Mouse (Mus musculus) heart, embryonic 16.5 days (tissue): ENCODE measurements around the gene Ogn. TPM values are rescaled to one million over a fixed set of nuclear protein-coding genes. Genes with fewer than 3 reads are reported as not detected.

Experiments
- ATAC-seq: fragments of 200-750 bp; cut with Nextera tagmentation; replicated peaks from 2 replicates; pipeline ENCODE4 v1.8.0; 2017; ENCODE audit warnings: moderate number of reproducible peaks; ENCODE audit not compliant: insufficient read depth, low FRiP score; ENCODE audit errors: extremely low read depth
- H3K27ac ChIP-seq: fragments of 300-500 bp; sonication (generic); 2 replicates; pipeline ENCODE4 v1.5.1; 2014; ENCODE audit warnings: mild to moderate bottlenecking, low read length, control low read depth, moderate library complexity
- H3K27me3 ChIP-seq: fragments of 300-500 bp; sonication (generic); 2 replicates; pipeline ENCODE4 v1.6.1; 2014; ENCODE audit warnings: low read length, mixed read lengths; ENCODE audit not compliant: control insufficient read depth, insufficient read depth
- H3K36me3 ChIP-seq: fragments of 300-500 bp; sonication (generic); 2 replicates; pipeline ENCODE4 v1.6.1; 2014; ENCODE audit not compliant: control insufficient read depth, insufficient read depth
- H3K4me1 ChIP-seq: fragments of 300-500 bp; sonication (generic); 2 replicates; pipeline ENCODE4 v1.6.1; 2014; ENCODE audit warnings: low read length, mixed read lengths; ENCODE audit not compliant: control insufficient read depth, insufficient read depth
- H3K4me2 ChIP-seq: fragments of 300-500 bp; sonication (generic); 2 replicates; pipeline ENCODE4 v1.6.1; 2014; ENCODE audit warnings: low read depth, mild to moderate bottlenecking, control low read depth, low read length
- H3K4me3 ChIP-seq: fragments of 300-500 bp; sonication (generic); 2 replicates; pipeline ENCODE4 v1.5.1; 2014; ENCODE audit warnings: mild to moderate bottlenecking, control low read depth, low read length
- H3K9ac ChIP-seq: fragments of 300-500 bp; sonication (generic); 2 replicates; pipeline ENCODE4 v1.6.1; 2014; ENCODE audit warnings: low read length, control low read depth
- H3K9me3 ChIP-seq: fragments of 300-500 bp; sonication (generic); replicated peaks from 2 replicates; pipeline ENCODE4 v1.6.1; 2016; ENCODE audit warnings: low read length; ENCODE audit not compliant: control insufficient read depth
- WGBS: fragments of 180-500 bp; shearing (Covaris S2); extraction: QIAGEN DNeasy Blood & Tissue Kit; methylation state at CpG from one replicate; pipeline ENCODE4 v1.1.7; 2014; 5-methylcytosine and 5-hydroxymethylcytosine counted together
- polyA plus RNA-seq: library from polyadenylated mRNA; unstranded; fragments of >200 nt; fragmentation: Nextera tagmentation; extraction: Ambion mirVana; gene quantifications from 2 replicates; pipeline ENCODE4 v1.2.1, GENCODE M21; 2015

Gene Ogn
- polyA plus RNA-seq: 49.8 and 53.8 TPM in 2 replicates

GRCm38 (mm10) chr13:49607714-49608113 lies at the start of gene Ogn:
Gene Ogn (plus strand): TSS chr13:49608046.
- 35% methylated on average over 4 of the region's 4 CpGs for WGBS
- Histone ChIP-seq H3K4me3 (peak within 1 kb of the TSS; percentile 29), H3K9me3 (no peaks in the 10 kb centered on the region), H3K4me1 (peaks cover 3% of the 10 kb centered on the region; the same call in 1 of the 2 replicates), H3K36me3 (no peaks in the 10 kb centered on the region), H3K9ac (0 out of 2 replicates have a peak within 1 kb of the TSS, but pooled peaks have one; percentile 3), H3K27ac (peak within 1 kb of the TSS; percentile 70), H3K27me3 (no peaks in the 10 kb centered on the region), H3K4me2 (peak within 1 kb of the TSS; percentile 51)
- peak; percentile 87 for ATAC-seq

- H3K4me3 ChIP-seq: no peak overlapping the region
- 47% methylated on average over 2 of the region's 2 CpGs for WGBS
- no peaks in the 10 kb centered on the region for H3K9me3 ChIP-seq
- no peaks in the 10 kb centered on the region for H3K27me3 ChIP-seq
- ATAC-seq: no peak
- H3K4me2 ChIP-seq: no peak overlapping the region
- H3K27ac ChIP-seq: no peak overlapping the region
- 0 out of 2 replicates have a peak, but pooled peaks cover 2% of the 10 kb centered on the region for H3K36me3 ChIP-seq
- H3K9ac ChIP-seq: no peak overlapping the region
- peaks cover 3% of the 10 kb centered on the region; the same call in 1 of the 2 replicates for H3K4me1 ChIP-seq
Measured at GRCm38 (mm10) chr13:49559185-49559584, 48.7 kb upstream of the Ogn start.

DNA sequence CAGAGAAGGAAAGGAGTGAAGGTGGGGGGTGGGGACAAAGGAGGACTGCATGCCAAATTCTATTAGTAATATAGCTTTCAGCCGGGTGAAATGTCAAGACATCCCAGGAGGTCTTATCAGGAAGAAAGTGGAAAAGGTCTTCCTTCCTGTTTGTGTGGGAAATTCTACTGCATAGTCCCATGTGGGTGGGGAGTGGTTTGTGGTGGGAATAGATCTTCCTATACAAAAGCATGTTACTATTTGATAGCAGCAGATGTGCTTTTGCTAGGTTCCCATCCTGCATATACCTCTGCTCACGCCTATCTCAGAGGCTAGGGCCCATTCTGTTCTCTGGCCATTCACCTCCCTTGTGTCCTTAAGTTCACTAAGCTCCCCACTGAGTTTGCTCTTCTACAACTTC lies 47.0 kb upstream of the Ogn start:
- Histone ChIP-seq H3K27me3 (no peaks in the 10 kb centered on the region), H3K4me2 (no peak overlapping the region), H3K36me3 (0 out of 2 replicates have a peak, but pooled peaks cover 2% of the 10 kb centered on the region), H3K9ac (no peak overlapping the region), H3K4me1 (peaks cover 3% of the 10 kb centered on the region; the same call in 1 of the 2 replicates), H3K9me3 (no peaks in the 10 kb centered on the region), H3K4me3 (no peak overlapping the region), H3K27ac (no peak overlapping the region)
- WGBS: 38% methylated on average over 2 of the region's 2 CpGs
- ATAC-seq: no peak

DNA sequence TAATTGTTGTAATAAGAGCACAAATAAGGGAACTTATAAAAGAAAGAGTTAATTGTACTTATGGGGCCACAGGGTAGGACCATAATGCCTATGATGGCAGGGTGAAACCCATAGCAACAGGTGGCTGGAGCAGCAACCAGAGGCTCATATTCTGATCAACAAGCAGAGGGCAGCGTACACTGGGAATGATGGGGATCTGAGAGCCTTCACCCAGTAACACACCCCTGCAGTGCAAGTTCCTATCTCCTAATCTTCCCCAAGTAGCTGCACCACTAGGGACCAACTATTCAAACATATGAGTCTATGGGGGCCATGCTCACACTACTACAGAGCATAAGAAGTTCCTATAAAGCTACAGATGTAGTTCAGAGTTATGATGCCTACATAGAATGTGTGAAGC lies 43.5 kb upstream of the Ogn start:
- no peak overlapping the region for H3K4me3 ChIP-seq
- no peak overlapping the region for H3K9ac ChIP-seq
- no peak overlapping the region for H3K27ac ChIP-seq
- WGBS: 87% methylated on average over 1 of the region's 1 CpGs
- no peaks in the 10 kb centered on the region for H3K9me3 ChIP-seq
- no peak for ATAC-seq
- no peak overlapping the region for H3K4me2 ChIP-seq
- no peaks in the 10 kb centered on the region for H3K27me3 ChIP-seq
- no peaks in the 10 kb centered on the region for H3K4me1 ChIP-seq
- 0 out of 2 replicates have a peak, but pooled peaks cover 2% of the 10 kb centered on the region for H3K36me3 ChIP-seq

GRCm38 (mm10) chr13:49570371-49570770 lies 37.5 kb upstream of the Ogn start:
- no peaks in the 10 kb centered on the region for H3K27me3 ChIP-seq
- H3K9ac ChIP-seq: no peak overlapping the region
- H3K4me3 ChIP-seq: no peak overlapping the region
- no peak for ATAC-seq
- H3K4me2 ChIP-seq: no peak overlapping the region
- 73% methylated on average over 3 of the region's 3 CpGs for WGBS
- H3K4me1 ChIP-seq: no peaks in the 10 kb centered on the region
- no peaks in the 10 kb centered on the region for H3K9me3 ChIP-seq
- no peak overlapping the region for H3K27ac ChIP-seq
- no peaks in the 10 kb centered on the region for H3K36me3 ChIP-seq

DNA sequence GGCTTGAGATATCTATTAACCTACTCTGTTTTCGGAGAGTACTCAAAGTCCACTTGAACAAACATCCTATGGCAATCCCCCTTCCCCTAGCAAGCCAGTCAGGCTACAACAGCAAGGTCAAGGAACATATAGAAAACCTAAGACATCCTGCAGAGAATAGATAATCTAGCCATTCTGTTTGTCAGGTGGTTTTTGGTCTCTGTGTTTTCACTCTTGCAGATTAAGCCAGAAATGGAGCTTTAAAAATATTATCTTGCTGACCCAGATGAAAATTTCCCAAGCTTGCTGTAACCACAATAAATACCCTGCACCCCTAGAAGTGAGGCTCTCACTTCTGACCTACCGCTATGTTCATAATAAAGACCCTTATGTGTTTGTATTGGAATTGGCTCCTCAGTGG lies 36.4 kb upstream of the Ogn start:
- Histone ChIP-seq H3K27ac (no peak overlapping the region), H3K4me3 (no peak overlapping the region), H3K4me2 (no peak overlapping the region), H3K9me3 (no peaks in the 10 kb centered on the region), H3K4me1 (no peaks in the 10 kb centered on the region), H3K27me3 (no peaks in the 10 kb centered on the region), H3K36me3 (no peaks in the 10 kb centered on the region), H3K9ac (no peak overlapping the region)
- no peak for ATAC-seq
- WGBS: 78% methylated on average over 2 of the region's 2 CpGs

- Histone ChIP-seq H3K27ac (peak within 1 kb of the TSS; percentile 19), H3K9ac (no peak within 1 kb of the TSS), H3K4me1 (no peaks in the 10 kb centered on the region), H3K4me2 (no peak within 1 kb of the TSS), H3K36me3 (no peaks in the 10 kb centered on the region), H3K9me3 (no peaks in the 10 kb centered on the region), H3K4me3 (no peak within 1 kb of the TSS), H3K27me3 (no peaks in the 10 kb centered on the region)
- ATAC-seq: no peak
- 60% methylated on average over 8 of the region's 8 CpGs for WGBS
Measured at GRCm38 (mm10) chr13:49581541-49582530, 26.0 kb upstream of the Ogn start, which contains the start of gene Omd. Gene Omd (plus strand): TSS chr13:49582462.

- no peak overlapping the region for H3K27ac ChIP-seq
- no peaks in the 10 kb centered on the region for H3K9me3 ChIP-seq
- no peak for ATAC-seq
- H3K9ac ChIP-seq: no peak overlapping the region
- no peaks in the 10 kb centered on the region for H3K27me3 ChIP-seq
- H3K4me1 ChIP-seq: no peaks in the 10 kb centered on the region
- no peak overlapping the region for H3K4me3 ChIP-seq
- no peaks in the 10 kb centered on the region for H3K36me3 ChIP-seq
- H3K4me2 ChIP-seq: no peak overlapping the region
Measured at GRCm38 (mm10) chr13:49583859-49584258, 24.0 kb upstream of the Ogn start.
